Mouse (Mus musculus) spleen, postnatal 0 days (tissue): ENCODE data around the gene Mrpl18. TPM values are rescaled to one million over a fixed set of nuclear protein-coding genes. Genes with fewer than 3 reads are reported as not detected.

ENCODE experiments used
- polyA plus RNA-seq: library from polyadenylated mRNA; unstranded; fragments of >200 nt; fragmentation: Nextera tagmentation; extraction: Ambion mirVana; gene quantifications from 2 replicates; pipeline ENCODE4 v1.2.1, GENCODE M21; 2015

Gene Mrpl18
- polyA plus RNA-seq: 142 and 164 TPM in 2 replicates

GRCm38 (mm10) chr17:12915881-12916583 is at the start of gene Mrpl18:
TSS of gene Mrpl18 (minus strand) at chr17:12916345.

GRCm38 (mm10) chr17:12960331-12960873 is 44.3 kb upstream of the Mrpl18 start, which contains the start of gene Acat2:
TSS of gene Acat2 (minus strand) at chr17:12960747.

GRCm38 (mm10) chr17:12940151-12940805 is 24.1 kb upstream of the Mrpl18 start, which contains the start of gene Acat3:
TSS of gene Acat3 (minus strand) at chr17:12940600.

GRCm38 (mm10) chr17:12915488-12915880 is 661 bp downstream of the Mrpl18 start, which contains the start of gene Tcp1:
TSS of gene Tcp1 (plus strand) at chr17:12915701.

GRCm38 (mm10) chr17:12909361-12910280 is 6.5 kb downstream of the Mrpl18 start, which contains the start of gene Pnldc1:
TSS of gene Pnldc1 (minus strand) at chr17:12910230.

GRCm38 (mm10) chr17:12875734-12876133 is 40.4 kb downstream of the Mrpl18 start, which contains the start of gene Mrgprh:
TSS of gene Mrgprh (plus strand) at chr17:12876034.

GRCm38 (mm10) chr17:12868043-12868442 is 48.1 kb downstream of the Mrpl18 start, which contains the start of gene Mas1:
TSS of gene Mas1 (minus strand) at chr17:12868143.

Other genes starting within 250 kb of the Mrpl18 start
- not detected in 2 replicates for gene Slc22a1, start 240.5 kb downstream of the Mrpl18 start, polyA plus RNA-seq
- gene Igf2r, start 146.7 kb downstream of the Mrpl18 start, polyA plus RNA-seq: 5.8 and 7.4 TPM in 2 replicates
- 0.13 and 0.29 TPM in 2 replicates for gene Mas1, start 48.2 kb downstream of the Mrpl18 start, polyA plus RNA-seq
- gene Mrgprh, start 40.3 kb downstream of the Mrpl18 start, polyA plus RNA-seq: not detected in 2 replicates
- 1.1 and 1.3 TPM in 2 replicates for gene Pnldc1, start 6.1 kb downstream of the Mrpl18 start, polyA plus RNA-seq
- 242 and 248 TPM in 2 replicates for gene Tcp1, start 644 bp downstream of the Mrpl18 start, polyA plus RNA-seq
- 0.28 and 0.42 TPM in 2 replicates for gene Acat3, start 24.3 kb upstream of the Mrpl18 start, polyA plus RNA-seq
- 24.0 and 24.7 TPM in 2 replicates for gene Acat2, start 44.4 kb upstream of the Mrpl18 start, polyA plus RNA-seq
- gene Wtap, start 77.8 kb upstream of the Mrpl18 start, polyA plus RNA-seq: 95.6 and 104 TPM in 2 replicates
- gene Sod2, start 90.5 kb upstream of the Mrpl18 start, polyA plus RNA-seq: 105 and 115 TPM in 2 replicates
- gene Gpr31b, start 136.0 kb upstream of the Mrpl18 start, polyA plus RNA-seq: not detected in 2 replicates
- gene Tcp10b, start 144.8 kb upstream of the Mrpl18 start, polyA plus RNA-seq: not detected in 2 replicates
- gene Unc93a, start 215.5 kb upstream of the Mrpl18 start, polyA plus RNA-seq: not detected in 2 replicates